Mouse (Mus musculus) kidney, adult 9 months (tissue): Measurements from ENCODE around the gene Gatd1.
A peak's percentile ranks its signal among the peaks of the same experiment; 100 is the strongest.

Experiments
- DNase-seq: peaks from one replicate; pipeline ENCODE4 v3.0.0; 2022

The Gatd1 gene

GRCm38 (mm10) chr7:141441460-141441859, 27.5 kb upstream of the Gatd1 start:
- no peak for DNase-seq

- DNase-seq = peak; percentile 70
Measured at GRCm38 (mm10) chr7:141440613-141441012, 26.7 kb upstream of the Gatd1 start.

- no peak for DNase-seq
Measured at GRCm38 (mm10) chr7:141439811-141440210, 25.9 kb upstream of the Gatd1 start.

GRCm38 (mm10) chr7:141439140-141439679, 25.3 kb upstream of the Gatd1 start:
- no peak for DNase-seq

- no peak for DNase-seq
Measured at GRCm38 (mm10) chr7:141438201-141438968, 24.4 kb upstream of the Gatd1 start.

- peak; percentile 77 for DNase-seq
Measured at GRCm38 (mm10) chr7:141437178-141438120, 23.5 kb upstream of the Gatd1 start, which contains the start of gene Slc25a22. Gene Slc25a22, minus strand, starts transcription at chr7:141437892.

GRCm38 (mm10) chr7:141436523-141436892, 22.6 kb upstream of the Gatd1 start:
- DNase-seq = no peak

- DNase-seq = peak; percentile 44
Measured at GRCm38 (mm10) chr7:141435856-141436522, 22.1 kb upstream of the Gatd1 start.

GRCm38 (mm10) chr7:141435129-141435855, 21.4 kb upstream of the Gatd1 start:
- peak; percentile 54 for DNase-seq

GRCm38 (mm10) chr7:141434464-141434863, 20.5 kb upstream of the Gatd1 start:
- DNase-seq = no peak

- no peak for DNase-seq
Measured at GRCm38 (mm10) chr7:141433517-141434400, 19.8 kb upstream of the Gatd1 start.

GRCm38 (mm10) chr7:141432741-141433516, 19.0 kb upstream of the Gatd1 start:
- DNase-seq = peak; percentile 83

- no peak for DNase-seq
Measured at GRCm38 (mm10) chr7:141432186-141432611, 18.3 kb upstream of the Gatd1 start.

- DNase-seq = no peak
Measured at GRCm38 (mm10) chr7:141431434-141432185, 17.7 kb upstream of the Gatd1 start.

- no peak for DNase-seq
Measured at GRCm38 (mm10) chr7:141430585-141431240, 16.8 kb upstream of the Gatd1 start.

- no peak for DNase-seq
Measured at GRCm38 (mm10) chr7:141429840-141430584, 16.1 kb upstream of the Gatd1 start.

GRCm38 (mm10) chr7:141429310-141429709, 15.4 kb upstream of the Gatd1 start, which contains the start of gene Cend1:
Gene Cend1, minus strand, starts transcription at chr7:141429491.
- DNase-seq = peak; percentile 56

GRCm38 (mm10) chr7:141428701-141429100, 14.8 kb upstream of the Gatd1 start:
- no peak for DNase-seq
